18 mouse cellular contexts compared by ENCODE assay signal in the genomic region with DNA sequence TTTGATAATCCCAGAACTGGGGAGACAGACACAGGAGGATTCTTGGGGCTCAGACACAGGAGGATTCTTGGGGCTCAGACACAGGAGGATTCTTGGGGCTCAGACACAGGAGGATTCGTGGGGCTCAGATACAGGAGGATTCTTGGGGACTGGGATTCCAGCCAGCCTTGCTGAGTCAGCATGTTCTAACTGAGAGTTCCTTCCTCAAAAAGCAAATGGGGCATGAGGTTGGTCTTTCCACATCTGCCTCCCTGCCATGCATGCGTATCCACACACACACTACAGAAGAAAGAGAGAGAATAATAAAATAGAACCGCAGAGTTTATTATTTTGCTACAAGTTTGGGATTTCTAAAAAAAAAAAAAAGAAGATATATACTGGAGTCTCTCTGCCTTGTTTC.
DNase-seq lines count a peak whose midpoint lies in the region; ATAC-seq lines count a peak whose summit lies in the region.
"Had no signal": no experiment of that assay in that cellular context is flagged by ENCODE, and none has a peak within 500 bp of the region (broad histone marks: within the 10 kb centered on the region; RNA-seq: fewer than 3 reads in every experiment).

No protein-coding gene starts in this region.

- no peak overlapping the region for H3K27ac ChIP-seq in heart, embryonic 12.5 days (ENCODE audit: poor library complexity, severe bottlenecking)
- H3K27ac ChIP-seq: embryonic facial prominence, embryonic 12.5 days; forebrain, embryonic 15.5 days; heart, embryonic 13.5 days; hindbrain, embryonic 12.5 days had no signal

- H3K9me3 ChIP-seq in heart, embryonic 12.5 days (replicated peaks): no peaks in the 10 kb centered on the region
- H3K9me3 ChIP-seq: embryonic facial prominence, embryonic 12.5 days; forebrain, embryonic 15.5 days; heart, embryonic 13.5 days; hindbrain, embryonic 12.5 days had no signal

- no peak for ATAC-seq in heart, embryonic 12.5 days (ENCODE audit: insufficient number of reproducible peaks, low FRiP score)
- peak; percentile 83 for ATAC-seq in granulocyte monocyte progenitor cell, adult 5-6 weeks (replicated peaks; ENCODE audit: poor library complexity, severe bottlenecking)
- ATAC-seq in monocyte, adult 5-6 weeks (replicated peaks; ENCODE audit: insufficient number of reproducible peaks, low FRiP score, low TSS enrichment, poor library complexity, severe bottlenecking): peak; percentile 63
- ATAC-seq in cerebellum, adult (ENCODE audit: insufficient number of reproducible peaks, low FRiP score, low TSS enrichment): no peak
- ATAC-seq: forebrain, embryonic 15.5 days; hindbrain, embryonic 16.5 days had no signal

- H3K4me2 ChIP-seq in heart, embryonic 12.5 days: no peak overlapping the region
- H3K4me2 ChIP-seq: embryonic facial prominence, embryonic 12.5 days; forebrain, embryonic 15.5 days; heart, embryonic 13.5 days; hindbrain, embryonic 12.5 days had no signal

- peaks cover 9% of the 10 kb centered on the region for H3K27me3 ChIP-seq in heart, embryonic 12.5 days (replicated peaks)
- H3K27me3 ChIP-seq: embryonic facial prominence, embryonic 12.5 days; forebrain, embryonic 15.5 days; heart, embryonic 13.5 days; hindbrain, embryonic 12.5 days had no signal

- H3K4me3 ChIP-seq in heart, embryonic 12.5 days: no peak overlapping the region
- H3K4me3 ChIP-seq: embryonic facial prominence, embryonic 12.5 days; forebrain, embryonic 15.5 days; heart, embryonic 13.5 days; hindbrain, embryonic 12.5 days had no signal

- H3K9ac ChIP-seq in heart, embryonic 12.5 days: no peak overlapping the region
- H3K9ac ChIP-seq: embryonic facial prominence, embryonic 12.5 days; forebrain, embryonic 15.5 days; heart, embryonic 13.5 days; hindbrain, embryonic 12.5 days had no signal

- DNase-seq in heart, adult 11 months: peak; percentile 73
- no peak for DNase-seq in gastrocnemius, adult 8-10 months (ENCODE audit: low spot score in 2 of 2)
- no peak for DNase-seq in kidney, postnatal 25 days
- DNase-seq: adrenal gland, postnatal 10 days; cerebellum, adult 2 months; cerebellum, postnatal 14 days; gastrocnemius, postnatal 10 days; heart, postnatal 36 days; kidney, adult 2 months had no signal

- H3K4me1 ChIP-seq in heart, embryonic 12.5 days (replicated peaks): no peaks in the 10 kb centered on the region
- H3K4me1 ChIP-seq: heart, embryonic 13.5 days had no signal

- 80% methylated on average over 3 of the region's 3 CpGs for WGBS in heart, embryonic 12.5 days

- no peaks in the 10 kb centered on the region for H3K36me3 ChIP-seq in heart, embryonic 12.5 days
- H3K36me3 ChIP-seq: embryonic facial prominence, embryonic 12.5 days; forebrain, embryonic 15.5 days; heart, embryonic 13.5 days; hindbrain, embryonic 12.5 days had no signal

Comparison
In these comparisons a context has a peak if more than half of its experiments do, and no peak if none do; other contexts are left out.
1. ATAC-seq: peak in granulocyte monocyte progenitor cell, adult 5-6 weeks (single experiment) and monocyte, adult 5-6 weeks (single experiment); none in heart, embryonic 12.5 days (single experiment) and cerebellum, adult (single experiment).